Mouse (Mus musculus): ENCODE data around the gene Gm44503. TPM values are rescaled to one million over a fixed set of nuclear protein-coding genes. Genes with fewer than 3 reads are reported as not detected.
A peak's percentile ranks its signal among the peaks of the same experiment; 100 is the strongest.

The Gm44503 gene
- polyA plus RNA-seq, 1 experiment from 2014 or later: not detected

- no peak for ATAC-seq (ENCODE audit: low FRiP score, low TSS enrichment)
- Histone ChIP-seq H3K9me3 (ENCODE audit: control insufficient read depth, low read length) (no peaks in the 10 kb centered on the region), H3K36me3 (ENCODE audit: control insufficient read depth, insufficient read depth, low read length) (peaks cover 2% of the 10 kb centered on the region; the same call in 1 of the 2 replicates), H3K4me2 (replicated peaks; ENCODE audit: low read depth, low read length) (no peak overlapping the region), H3K9ac (ENCODE audit: low read depth, low read length) (no peak overlapping the region), H3K27ac (ENCODE audit: low read depth, low read length) (no peak overlapping the region), H3K27me3 (ENCODE audit: control insufficient read depth, insufficient read depth, low read length) (no peaks in the 10 kb centered on the region), H3K4me1 (ENCODE audit: control insufficient read depth, insufficient read depth, low read length) (no peaks in the 10 kb centered on the region), H3K4me3 (ENCODE audit: low read length) (no peak overlapping the region)
- WGBS: 88% methylated on average over 8 of the region's 8 CpGs
These were observed 45.4 kb downstream of the Gm44503 start for GRCm38 (mm10) chr9:73004076-73004475.

- 86% methylated on average over 6 of the region's 6 CpGs for WGBS
- Histone ChIP-seq H3K27ac (ENCODE audit: low read depth, low read length) (no peak overlapping the region), H3K27me3 (ENCODE audit: control insufficient read depth, insufficient read depth, low read length) (no peaks in the 10 kb centered on the region), H3K4me3 (ENCODE audit: low read length) (no peak overlapping the region), H3K36me3 (ENCODE audit: control insufficient read depth, insufficient read depth, low read length) (peaks cover 3% of the 10 kb centered on the region; the same call in 1 of the 2 replicates), H3K4me2 (replicated peaks; ENCODE audit: low read depth, low read length) (no peak overlapping the region), H3K9me3 (ENCODE audit: control insufficient read depth, low read length) (no peaks in the 10 kb centered on the region), H3K4me1 (ENCODE audit: control insufficient read depth, insufficient read depth, low read length) (no peaks in the 10 kb centered on the region), H3K9ac (ENCODE audit: low read depth, low read length) (no peak overlapping the region)
- no peak for ATAC-seq (ENCODE audit: low FRiP score, low TSS enrichment)
These were observed 46.5 kb downstream of the Gm44503 start for GRCm38 (mm10) chr9:73005106-73005505.

GRCm38 (mm10) chr9:73006175-73006574, 47.5 kb downstream of the Gm44503 start:
- peaks cover 8% of the 10 kb centered on the region; the same call in 1 of the 2 replicates for H3K36me3 ChIP-seq (ENCODE audit: control insufficient read depth, insufficient read depth, low read length)
- H3K27me3 ChIP-seq (ENCODE audit: control insufficient read depth, insufficient read depth, low read length): no peaks in the 10 kb centered on the region
- H3K9ac ChIP-seq (ENCODE audit: low read depth, low read length): no peak overlapping the region
- ATAC-seq (ENCODE audit: low FRiP score, low TSS enrichment): no peak
- H3K4me2 ChIP-seq (replicated peaks; ENCODE audit: low read depth, low read length): no peak overlapping the region
- 92% methylated on average over 3 of the region's 3 CpGs for WGBS
- no peaks in the 10 kb centered on the region for H3K9me3 ChIP-seq (ENCODE audit: control insufficient read depth, low read length)
- no peak overlapping the region for H3K4me3 ChIP-seq (ENCODE audit: low read length)
- H3K27ac ChIP-seq (ENCODE audit: low read depth, low read length): no peak overlapping the region
- no peaks in the 10 kb centered on the region for H3K4me1 ChIP-seq (ENCODE audit: control insufficient read depth, insufficient read depth, low read length)

- Histone ChIP-seq H3K27me3 (ENCODE audit: control insufficient read depth, insufficient read depth, low read length) (no peaks in the 10 kb centered on the region), H3K9me3 (ENCODE audit: control insufficient read depth, low read length) (no peaks in the 10 kb centered on the region), H3K4me2 (replicated peaks; ENCODE audit: low read depth, low read length) (no peak overlapping the region), H3K4me3 (ENCODE audit: low read length) (no peak overlapping the region), H3K4me1 (ENCODE audit: control insufficient read depth, insufficient read depth, low read length) (no peaks in the 10 kb centered on the region), H3K36me3 (ENCODE audit: control insufficient read depth, insufficient read depth, low read length) (peaks cover 15% of the 10 kb centered on the region; the same call in 1 of the 2 replicates), H3K9ac (ENCODE audit: low read depth, low read length) (no peak overlapping the region), H3K27ac (ENCODE audit: low read depth, low read length) (no peak overlapping the region)
- no peak for ATAC-seq (ENCODE audit: low FRiP score, low TSS enrichment)
- 63% methylated on average over 3 of the region's 3 CpGs for WGBS
These were observed 49.7 kb downstream of the Gm44503 start for GRCm38 (mm10) chr9:73008384-73008783.

GRCm38 (mm10) chr9:73012629-73013028, 54.0 kb downstream of the Gm44503 start:
- no peaks in the 10 kb centered on the region for H3K27me3 ChIP-seq (ENCODE audit: control insufficient read depth, insufficient read depth, low read length)
- no peaks in the 10 kb centered on the region for H3K9me3 ChIP-seq (ENCODE audit: control insufficient read depth, low read length)
- no peak overlapping the region for H3K4me2 ChIP-seq (replicated peaks; ENCODE audit: low read depth, low read length)
- no peaks in the 10 kb centered on the region for H3K4me1 ChIP-seq (ENCODE audit: control insufficient read depth, insufficient read depth, low read length)
- peaks cover 51% of the 10 kb centered on the region for H3K36me3 ChIP-seq (ENCODE audit: control insufficient read depth, insufficient read depth, low read length)
- ATAC-seq (ENCODE audit: low FRiP score, low TSS enrichment): no peak
- H3K9ac ChIP-seq (ENCODE audit: low read depth, low read length): no peak overlapping the region
- H3K4me3 ChIP-seq (ENCODE audit: low read length): no peak overlapping the region
- H3K27ac ChIP-seq (ENCODE audit: low read depth, low read length): no peak overlapping the region
- 87% methylated on average over 4 of the region's 4 CpGs for WGBS

GRCm38 (mm10) chr9:73014724-73015123, 56.1 kb downstream of the Gm44503 start:
- Histone ChIP-seq H3K36me3 (ENCODE audit: control insufficient read depth, insufficient read depth, low read length) (peaks cover 65% of the 10 kb centered on the region), H3K4me3 (ENCODE audit: low read length) (no peak overlapping the region), H3K4me2 (replicated peaks; ENCODE audit: low read depth, low read length) (no peak overlapping the region), H3K9me3 (ENCODE audit: control insufficient read depth, low read length) (no peaks in the 10 kb centered on the region), H3K27me3 (ENCODE audit: control insufficient read depth, insufficient read depth, low read length) (no peaks in the 10 kb centered on the region), H3K27ac (ENCODE audit: low read depth, low read length) (no peak overlapping the region), H3K9ac (ENCODE audit: low read depth, low read length) (no peak overlapping the region), H3K4me1 (ENCODE audit: control insufficient read depth, insufficient read depth, low read length) (no peaks in the 10 kb centered on the region)
- no peak for ATAC-seq (ENCODE audit: low FRiP score, low TSS enrichment)
- WGBS: 81% methylated on average over 13 of the region's 13 CpGs

- peaks cover 55% of the 10 kb centered on the region for H3K36me3 ChIP-seq (ENCODE audit: control insufficient read depth, insufficient read depth, low read length)
These were observed 61.2 kb downstream of the Gm44503 start for GRCm38 (mm10) chr9:73019841-73020240.

GRCm38 (mm10) chr9:73020566-73021097, 62.0 kb downstream of the Gm44503 start:
- no peaks in the 10 kb centered on the region for H3K27me3 ChIP-seq (ENCODE audit: control insufficient read depth, insufficient read depth, low read length)
- WGBS: 92% methylated on average over 5 of the region's 5 CpGs
- H3K36me3 ChIP-seq (ENCODE audit: control insufficient read depth, insufficient read depth, low read length): peaks cover 52% of the 10 kb centered on the region
- no peak for ATAC-seq (ENCODE audit: low FRiP score, low TSS enrichment)
- H3K9ac ChIP-seq (ENCODE audit: low read depth, low read length): no peak overlapping the region
- no peaks in the 10 kb centered on the region for H3K4me1 ChIP-seq (ENCODE audit: control insufficient read depth, insufficient read depth, low read length)
- H3K27ac ChIP-seq (ENCODE audit: low read depth, low read length): no peak overlapping the region
- H3K4me3 ChIP-seq (ENCODE audit: low read length): no peak overlapping the region
- no peak overlapping the region for H3K4me2 ChIP-seq (replicated peaks; ENCODE audit: low read depth, low read length)
- H3K9me3 ChIP-seq (ENCODE audit: control insufficient read depth, low read length): no peaks in the 10 kb centered on the region

More at GRCm38 (mm10) chr9:73019841-73020240, 61.2 kb downstream of the Gm44503 start:
- H3K9ac ChIP-seq (ENCODE audit: low read depth, low read length): no peak overlapping the region
- H3K27me3 ChIP-seq (ENCODE audit: control insufficient read depth, insufficient read depth, low read length): no peaks in the 10 kb centered on the region
- no peaks in the 10 kb centered on the region for H3K9me3 ChIP-seq (ENCODE audit: control insufficient read depth, low read length)
- no peak for ATAC-seq (ENCODE audit: low FRiP score, low TSS enrichment)
- no peak overlapping the region for H3K4me3 ChIP-seq (ENCODE audit: low read length)
- WGBS: 92% methylated on average over 10 of the region's 10 CpGs
- H3K27ac ChIP-seq (ENCODE audit: low read depth, low read length): no peak overlapping the region
- H3K4me2 ChIP-seq (replicated peaks; ENCODE audit: low read depth, low read length): no peak overlapping the region
- H3K4me1 ChIP-seq (ENCODE audit: control insufficient read depth, insufficient read depth, low read length): no peaks in the 10 kb centered on the region

- H3K4me2 ChIP-seq (replicated peaks; ENCODE audit: low read depth, low read length): 0 out of 2 replicates have a peak overlapping the region, but pooled peaks have one; percentile 2
- WGBS: 23% methylated on average over 17 of the region's 17 CpGs
- H3K9ac ChIP-seq (ENCODE audit: low read depth, low read length): no peak overlapping the region
- H3K9me3 ChIP-seq (ENCODE audit: control insufficient read depth, low read length): no peaks in the 10 kb centered on the region
- H3K27me3 ChIP-seq (ENCODE audit: control insufficient read depth, insufficient read depth, low read length): no peaks in the 10 kb centered on the region
- ATAC-seq (ENCODE audit: low FRiP score, low TSS enrichment): peak; percentile 46; the same call in 1 of the 2 replicates
- H3K36me3 ChIP-seq (ENCODE audit: control insufficient read depth, insufficient read depth, low read length): peaks cover 16% of the 10 kb centered on the region; the same call in 1 of the 2 replicates
- H3K4me1 ChIP-seq (ENCODE audit: control insufficient read depth, insufficient read depth, low read length): no peaks in the 10 kb centered on the region
- no peak overlapping the region for H3K4me3 ChIP-seq (ENCODE audit: low read length)
- no peak overlapping the region for H3K27ac ChIP-seq (ENCODE audit: low read depth, low read length)
These were observed 67.4 kb downstream of the Gm44503 start for GRCm38 (mm10) chr9:73025818-73026636.
